Mouse (Mus musculus) heart, postnatal 0 days (tissue): Measurements from ENCODE around the gene Ralgapa1.

Source experiments
- CTCF ChIP-seq: IDR thresholded peaks from 2 replicates; pipeline ENCODE4 v1.5.1; 2016; ENCODE audit warnings: antibody characterized with exemption, control low read depth, low read depth
- EP300 ChIP-seq: IDR thresholded peaks from 2 replicates; pipeline ENCODE4 v1.6.1; 2016; ENCODE audit warnings: antibody characterized with exemption, low read depth

DNA sequence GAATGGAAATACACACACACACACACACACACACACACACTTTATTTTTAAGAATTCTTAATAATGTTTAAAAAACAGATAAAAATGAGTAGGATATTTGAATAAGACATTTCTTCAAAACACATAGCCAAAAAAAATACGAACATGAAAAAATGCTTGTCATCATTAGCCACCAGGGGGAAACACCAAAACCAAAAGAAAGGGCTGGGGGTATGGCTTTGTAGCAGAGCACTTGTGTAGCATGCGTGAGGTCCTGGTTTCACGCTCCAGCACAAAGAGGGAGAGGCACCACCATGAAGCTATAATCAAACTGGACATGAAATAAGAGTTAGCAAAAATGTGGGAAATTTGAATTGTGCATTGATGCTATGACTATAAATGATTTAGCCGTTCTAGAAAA lies 19.8 kb downstream of the Ralgapa1 start:
- TF ChIP-seq EP300 (no peak), CTCF (0 out of 2 replicates have a peak, but pooled peaks have one; percentile 13)
